ENCODE assay signal across 8 mouse cellular contexts in genomic region chr14:61360981-61361511, GRCm38 (mm10). TPM values are rescaled to one million over a fixed set of nuclear protein-coding genes. Genes with fewer than 3 reads are reported as not detected.
A peak's percentile ranks its signal among the peaks of the same experiment; 100 is the strongest.
DNase-seq lines count a peak whose midpoint lies in the region; ATAC-seq and TF ChIP-seq lines count a peak whose summit lies in the region.

No protein-coding gene starts in this region.

- H3K4me2 ChIP-seq in kidney, embryonic 14.5 days (replicated peaks; ENCODE audit: low read depth, low read length): peak overlapping the region; percentile 49
- H3K4me2 ChIP-seq in embryonic facial prominence, embryonic 13.5 days: peak overlapping the region; percentile 63
- peak overlapping the region; percentile 60 for H3K4me2 ChIP-seq in kidney, embryonic 16.5 days (replicated peaks; ENCODE audit: low read depth, low read length)
- H3K4me2 ChIP-seq in midbrain, postnatal 0 days (ENCODE audit: low read depth, low read length, poor library complexity, severe bottlenecking): peak overlapping the region; percentile 75

- ATAC-seq in kidney, embryonic 14.5 days (ENCODE audit: low FRiP score, low TSS enrichment): no peak
- no peak for ATAC-seq in embryonic facial prominence, embryonic 13.5 days (ENCODE audit: insufficient number of reproducible peaks, insufficient read depth, low FRiP score, low TSS enrichment, low read depth)
- no peak for ATAC-seq in kidney, embryonic 16.5 days (ENCODE audit: low FRiP score, low TSS enrichment)
- no peak for ATAC-seq in midbrain, postnatal 0 days (ENCODE audit: low FRiP score)
- no peak for ATAC-seq in CD4-positive, CD25-positive, alpha-beta regulatory T cell, adult 4 months

- H3K4me3 ChIP-seq in kidney, embryonic 14.5 days (ENCODE audit: low read length): peak overlapping the region; percentile 59
- H3K4me3 ChIP-seq in embryonic facial prominence, embryonic 13.5 days: peak overlapping the region; percentile 70
- H3K4me3 ChIP-seq in kidney, embryonic 16.5 days (ENCODE audit: low read length): no peak overlapping the region
- H3K4me3 ChIP-seq in midbrain, postnatal 0 days (ENCODE audit: low read depth, low read length): peak overlapping the region; percentile 60; the same call in 1 of the 2 replicates

- no peak overlapping the region for H3K9ac ChIP-seq in kidney, embryonic 14.5 days (ENCODE audit: low read depth, low read length)
- H3K9ac ChIP-seq in embryonic facial prominence, embryonic 13.5 days: peak overlapping the region; percentile 84
- H3K9ac ChIP-seq in kidney, embryonic 16.5 days (replicated peaks; ENCODE audit: low read length): no peak overlapping the region
- no peak overlapping the region; the same call in 1 of the 2 replicates for H3K9ac ChIP-seq in midbrain, postnatal 0 days (replicated peaks; ENCODE audit: low read length, poor library complexity, severe bottlenecking)

- no peaks in the 10 kb centered on the region for H3K27me3 ChIP-seq in kidney, embryonic 14.5 days (ENCODE audit: control insufficient read depth, insufficient read depth, low read length)
- H3K27me3 ChIP-seq in embryonic facial prominence, embryonic 13.5 days: no peaks in the 10 kb centered on the region
- no peaks in the 10 kb centered on the region for H3K27me3 ChIP-seq in kidney, embryonic 16.5 days (ENCODE audit: insufficient read depth, low read length)
- no peaks in the 10 kb centered on the region for H3K27me3 ChIP-seq in midbrain, postnatal 0 days (ENCODE audit: insufficient read depth, low read length)

- 0 out of 2 replicates have a peak, but pooled peaks cover 5% of the 10 kb centered on the region for H3K4me1 ChIP-seq in kidney, embryonic 14.5 days (ENCODE audit: control insufficient read depth, insufficient read depth, low read length)
- H3K4me1 ChIP-seq in embryonic facial prominence, embryonic 13.5 days: peaks cover 11% of the 10 kb centered on the region
- no peaks in the 10 kb centered on the region for H3K4me1 ChIP-seq in kidney, embryonic 16.5 days (ENCODE audit: insufficient read depth, low read length)
- H3K4me1 ChIP-seq in midbrain, postnatal 0 days (ENCODE audit: insufficient read depth, low read length): no peaks in the 10 kb centered on the region

- TF ChIP-seq CTCF in midbrain, postnatal 0 days (IDR thresholded peaks at IDR 0.05): no peak

- no peak overlapping the region for H3K27ac ChIP-seq in kidney, embryonic 14.5 days (ENCODE audit: low read depth, low read length)
- H3K27ac ChIP-seq in embryonic facial prominence, embryonic 13.5 days: peak overlapping the region; percentile 85; the same call in 1 of the 2 replicates
- H3K27ac ChIP-seq in kidney, embryonic 16.5 days (ENCODE audit: low read length): no peak overlapping the region
- no peak overlapping the region for H3K27ac ChIP-seq in midbrain, postnatal 0 days (ENCODE audit: low read depth, low read length)

- H3K9me3 ChIP-seq in kidney, embryonic 14.5 days (ENCODE audit: control insufficient read depth, low read length): no peaks in the 10 kb centered on the region
- no peaks in the 10 kb centered on the region for H3K9me3 ChIP-seq in embryonic facial prominence, embryonic 13.5 days
- no peaks in the 10 kb centered on the region for H3K9me3 ChIP-seq in kidney, embryonic 16.5 days (ENCODE audit: low read length)
- no peaks in the 10 kb centered on the region for H3K9me3 ChIP-seq in midbrain, postnatal 0 days (ENCODE audit: low read length)

- 49% methylated on average over 3 of the region's 3 CpGs for WGBS in kidney, embryonic 14.5 days
- 50% methylated on average over 3 of the region's 3 CpGs for WGBS in embryonic facial prominence, embryonic 13.5 days
- 38% methylated on average over 3 of the region's 3 CpGs for WGBS in kidney, embryonic 16.5 days
- 64% methylated on average over 3 of the region's 3 CpGs for WGBS in midbrain, postnatal 0 days

- DNase-seq in kidney, postnatal 25 days: no peak
- DNase-seq in midbrain, postnatal 0 days (ENCODE audit: low spot score): no peak
- DNase-seq in Muller cell, postnatal 12 days (ENCODE audit: inconsistent ontology term): no peak
- no peak for DNase-seq in frontal cortex, postnatal 36 days (ENCODE audit: low spot score in 2 of 2)

- H3K36me3 ChIP-seq in kidney, embryonic 14.5 days (ENCODE audit: control insufficient read depth, insufficient read depth, low read length): peaks cover 3% of the 10 kb centered on the region
- no peaks in the 10 kb centered on the region; the same call in 1 of the 2 replicates for H3K36me3 ChIP-seq in embryonic facial prominence, embryonic 13.5 days
- H3K36me3 ChIP-seq in kidney, embryonic 16.5 days (ENCODE audit: insufficient read depth, low read length): no peaks in the 10 kb centered on the region
- 0 out of 2 replicates have a peak, but pooled peaks cover 2% of the 10 kb centered on the region for H3K36me3 ChIP-seq in midbrain, postnatal 0 days (ENCODE audit: insufficient read depth, low read length)

RNA-seq across cellular contexts. Expression of gene Ebpl, which starts 0.8 kb away (rescaled TPM):
- 10.3 and 13.0 TPM in 2 replicates for polyA plus RNA-seq in kidney, embryonic 14.5 days (2014; fragmentation: Nextera tagmentation; extraction: Ambion mirVana)
- 15.8 and 16.0 TPM in 2 replicates for polyA plus RNA-seq in embryonic facial prominence, embryonic 13.5 days (2015; fragmentation: Nextera tagmentation; extraction: Ambion mirVana)
- polyA plus RNA-seq in kidney, embryonic 16.5 days (2015; fragmentation: Nextera tagmentation; extraction: Ambion mirVana): 10.2 and 10.5 TPM in 2 replicates
- total RNA-seq in midbrain, postnatal 0 days (2014; rRNA removed): 3.4 and 4.2 TPM in 2 replicates
- 8.8 and 9.0 TPM in 2 replicates for polyA plus RNA-seq in midbrain, postnatal 0 days (2015; fragmentation: Nextera tagmentation; extraction: Ambion mirVana)
- polyA plus RNA-seq in CD4-positive, CD25-positive, alpha-beta regulatory T cell, adult 4 months (2017; shearing (Covaris generic)): 10 to 100 TPM in 1 of 2 experiments, 1 to 10 TPM in 1; 6.5 to 12.3 TPM

RNA-seq across cellular contexts. Expression of gene Arl11, which starts 51.5 kb away (rescaled TPM):
- polyA plus RNA-seq in kidney, embryonic 14.5 days (2014; fragmentation: Nextera tagmentation; extraction: Ambion mirVana): 0.85 and 1.1 TPM in 2 replicates
- polyA plus RNA-seq in embryonic facial prominence, embryonic 13.5 days (2015; fragmentation: Nextera tagmentation; extraction: Ambion mirVana): 0.65 and 0.69 TPM in 2 replicates
- polyA plus RNA-seq in kidney, embryonic 16.5 days (2015; fragmentation: Nextera tagmentation; extraction: Ambion mirVana): 0.80 and 1.2 TPM in 2 replicates
- total RNA-seq in midbrain, postnatal 0 days (2014; rRNA removed): 0.14 TPM in 1 of 2 replicates, not detected in the other
- 0.55 and 0.63 TPM in 2 replicates for polyA plus RNA-seq in midbrain, postnatal 0 days (2015; fragmentation: Nextera tagmentation; extraction: Ambion mirVana)
- polyA plus RNA-seq in CD4-positive, CD25-positive, alpha-beta regulatory T cell, adult 4 months (2017; shearing (Covaris generic)): not detected
